Mouse (Mus musculus) forebrain, embryonic 14.5 days (tissue): ENCODE data around the gene Alox12. TPM values are rescaled to one million over a fixed set of nuclear protein-coding genes. Genes with fewer than 3 reads are reported as not detected.

Source experiments
- ATAC-seq: fragments of 200-750 bp; cut with Nextera tagmentation; 2 replicates; pipeline ENCODE4 v1.8.0; 2017; ENCODE audit warnings: mild to moderate bottlenecking, moderate library complexity
- DNase-seq: peaks from one replicate; pipeline ENCODE4 v3.0.0-alpha.2; 2015; ENCODE audit warnings: low spot score
- H3K27ac ChIP-seq: fragments of 300-500 bp; sonication (generic); 2 replicates; pipeline ENCODE4 v1.5.1; 2014; ENCODE audit warnings: low read depth, mild to moderate bottlenecking, control low read depth, low read length, moderate library complexity
- H3K27me3 ChIP-seq: fragments of 300-500 bp; sonication (generic); replicated peaks from 2 replicates; pipeline ENCODE4 v1.6.1; 2014; ENCODE audit warnings: low read length, control low read depth, mixed read lengths; ENCODE audit not compliant: control insufficient read depth, insufficient read depth
- H3K36me3 ChIP-seq: fragments of 300-500 bp; sonication (generic); 2 replicates; pipeline ENCODE4 v1.6.1; 2014; ENCODE audit warnings: low read length, control low read depth; ENCODE audit not compliant: control insufficient read depth, insufficient read depth
- H3K4me1 ChIP-seq: fragments of 300-500 bp; sonication (generic); 2 replicates; pipeline ENCODE4 v1.6.1; 2014; ENCODE audit warnings: antibody characterized with exemption, low read length, control low read depth; ENCODE audit not compliant: control insufficient read depth, insufficient read depth
- H3K4me2 ChIP-seq: fragments of 300-500 bp; sonication (generic); 2 replicates; pipeline ENCODE4 v1.6.1; 2014; ENCODE audit warnings: mild to moderate bottlenecking, control low read depth, low read length
- H3K4me3 ChIP-seq: fragments of 300-500 bp; sonication (generic); 2 replicates; pipeline ENCODE4 v1.5.1; 2014; ENCODE audit warnings: low read depth, low read length, control low read depth
- H3K9ac ChIP-seq: fragments of 300-500 bp; sonication (generic); 2 replicates; pipeline ENCODE4 v1.6.1; 2014; ENCODE audit warnings: mild to moderate bottlenecking, low read length, control low read depth, moderate library complexity
- H3K9me3 ChIP-seq: fragments of 300-500 bp; sonication (generic); replicated peaks from 2 replicates; pipeline ENCODE4 v1.6.1; 2016; ENCODE audit warnings: low read length, control low read depth, mixed read lengths; ENCODE audit not compliant: control insufficient read depth
- WGBS: fragments of 180-500 bp; shearing (Covaris S2); extraction: QIAGEN DNeasy Blood & Tissue Kit; methylation state at CpG from one replicate; pipeline ENCODE4 v1.1.7; 2014; 5-methylcytosine and 5-hydroxymethylcytosine counted together
- polyA plus RNA-seq: library from polyadenylated mRNA; unstranded; fragments of >200 nt; fragmentation: Nextera tagmentation; extraction: Ambion mirVana; gene quantifications from 2 replicates; pipeline ENCODE4 v1.2.1, GENCODE M21; 2014

The Alox12 gene
- polyA plus RNA-seq, 1 experiment from 2014 or later = 0.36 TPM

GRCm38 (mm10) chr11:70212896-70213295, 42.3 kb downstream of the Alox12 start:
- Histone ChIP-seq H3K4me2 (no peak overlapping the region), H3K27ac (no peak overlapping the region), H3K9ac (no peak overlapping the region), H3K4me3 (no peak overlapping the region), H3K9me3 (no peaks in the 10 kb centered on the region), H3K27me3 (peaks cover 39% of the 10 kb centered on the region), H3K4me1 (peaks cover 14% of the 10 kb centered on the region), H3K36me3 (peaks cover 18% of the 10 kb centered on the region)
- peak; percentile 85 for DNase-seq
- WGBS = 7% methylated on average over 9 of the region's 9 CpGs
- ATAC-seq = no peak

GRCm38 (mm10) chr11:70212423-70212822, 42.7 kb downstream of the Alox12 start, which contains the start of gene Slc16a11:
TSS of gene Slc16a11 (plus strand) at chr11:70212752.
- Histone ChIP-seq H3K4me1 (peaks cover 13% of the 10 kb centered on the region), H3K27ac (no peak within 1 kb of the TSS), H3K9me3 (no peaks in the 10 kb centered on the region), H3K4me3 (no peak within 1 kb of the TSS), H3K9ac (no peak within 1 kb of the TSS; the same call in 1 of the 2 replicates), H3K36me3 (peaks cover 16% of the 10 kb centered on the region), H3K4me2 (peak within 1 kb of the TSS; percentile 55), H3K27me3 (peaks cover 39% of the 10 kb centered on the region)
- no peak for ATAC-seq
- 58% methylated on average over 6 of the region's 6 CpGs for WGBS
- no peak for DNase-seq

DNA sequence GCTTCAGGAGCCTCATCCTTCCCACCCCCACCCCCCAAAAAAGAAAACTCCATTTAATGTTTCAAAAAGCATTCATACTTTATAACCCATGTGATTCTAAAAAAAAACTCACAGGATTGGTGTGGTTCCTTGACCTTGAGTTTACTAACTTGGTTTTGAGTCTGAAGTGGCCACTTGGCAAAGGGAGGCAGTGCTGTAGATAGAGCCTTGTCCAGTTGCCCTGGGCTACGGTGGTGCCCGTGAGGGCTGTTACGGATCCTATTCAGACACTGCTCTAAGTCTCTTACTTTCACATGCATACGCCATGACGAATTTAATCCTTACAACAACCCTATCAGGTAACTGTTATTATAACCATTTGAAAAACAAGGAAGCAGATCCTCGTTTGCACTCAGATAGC, 43.2 kb downstream of the Alox12 start:
- no peak for DNase-seq

GRCm38 (mm10) chr11:70210681-70211080, 44.5 kb downstream of the Alox12 start:
- H3K4me2 ChIP-seq = no peak overlapping the region
- WGBS = 90% methylated on average over 2 of the region's 2 CpGs
- H3K4me3 ChIP-seq = no peak overlapping the region
- no peak for ATAC-seq
- H3K27ac ChIP-seq = no peak overlapping the region
- peaks cover 13% of the 10 kb centered on the region for H3K4me1 ChIP-seq
- H3K36me3 ChIP-seq = peaks cover under 1% of the 10 kb centered on the region; the same call in 1 of the 2 replicates
- H3K27me3 ChIP-seq = peaks cover 30% of the 10 kb centered on the region
- no peaks in the 10 kb centered on the region for H3K9me3 ChIP-seq
- no peak overlapping the region for H3K9ac ChIP-seq
- no peak for DNase-seq

More for the DNA sequence above, 43.2 kb downstream of the Alox12 start:
- H3K9ac ChIP-seq = no peak overlapping the region
- H3K9me3 ChIP-seq = no peaks in the 10 kb centered on the region
- H3K27me3 ChIP-seq = peaks cover 39% of the 10 kb centered on the region
- no peak overlapping the region for H3K4me3 ChIP-seq
- no peak for ATAC-seq
- H3K4me2 ChIP-seq = no peak overlapping the region
- H3K27ac ChIP-seq = no peak overlapping the region
- 71% methylated on average over 6 of the region's 6 CpGs for WGBS
- peaks cover 13% of the 10 kb centered on the region for H3K4me1 ChIP-seq
- H3K36me3 ChIP-seq = peaks cover 11% of the 10 kb centered on the region

GRCm38 (mm10) chr11:70208778-70209388, 46.3 kb downstream of the Alox12 start:
- 77% methylated on average over 5 of the region's 5 CpGs for WGBS

GRCm38 (mm10) chr11:70207283-70207682, 47.9 kb downstream of the Alox12 start:
- Histone ChIP-seq H3K4me2 (no peak overlapping the region), H3K4me1 (no peaks in the 10 kb centered on the region), H3K9me3 (no peaks in the 10 kb centered on the region), H3K9ac (no peak overlapping the region), H3K27me3 (no peaks in the 10 kb centered on the region), H3K4me3 (no peak overlapping the region), H3K27ac (no peak overlapping the region), H3K36me3 (no peaks in the 10 kb centered on the region)
- 94% methylated on average over 7 of the region's 7 CpGs for WGBS
- ATAC-seq (no peak), DNase-seq (no peak)

More at GRCm38 (mm10) chr11:70208778-70209388, 46.3 kb downstream of the Alox12 start:
- peaks cover 13% of the 10 kb centered on the region for H3K27me3 ChIP-seq
- no peak for ATAC-seq
- no peak overlapping the region for H3K9ac ChIP-seq
- DNase-seq = no peak
- no peaks in the 10 kb centered on the region for H3K9me3 ChIP-seq
- no peak overlapping the region for H3K27ac ChIP-seq
- H3K36me3 ChIP-seq = no peaks in the 10 kb centered on the region
- no peak overlapping the region for H3K4me2 ChIP-seq
- H3K4me1 ChIP-seq = peaks cover 6% of the 10 kb centered on the region; the same call in 1 of the 2 replicates
- no peak overlapping the region for H3K4me3 ChIP-seq

GRCm38 (mm10) chr11:70206801-70207200, 48.4 kb downstream of the Alox12 start:
- no peak overlapping the region for H3K9ac ChIP-seq
- no peak for DNase-seq

DNA sequence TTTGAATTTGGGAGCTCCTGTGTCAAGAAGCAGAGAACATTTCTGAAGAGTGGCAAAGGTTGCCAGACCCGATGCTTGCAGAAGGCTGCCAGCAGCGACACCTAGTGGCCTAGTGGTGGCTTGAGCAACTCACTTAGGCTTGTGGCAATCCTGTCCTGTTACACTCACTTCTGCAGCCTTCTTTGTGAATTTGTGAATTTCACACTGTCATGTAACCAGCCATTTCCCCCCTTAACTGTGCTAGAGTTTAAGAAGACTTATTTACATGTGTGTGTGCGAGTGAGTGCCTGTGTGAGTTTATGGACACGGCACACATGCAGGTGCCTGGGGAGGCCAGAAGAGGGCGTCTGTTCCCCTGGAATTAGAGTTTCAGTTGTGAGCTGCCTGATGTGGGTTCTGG, 53.5 kb downstream of the Alox12 start:
- Histone ChIP-seq H3K9me3 (no peaks in the 10 kb centered on the region), H3K4me1 (no peaks in the 10 kb centered on the region), H3K27me3 (no peaks in the 10 kb centered on the region), H3K4me3 (no peak overlapping the region), H3K4me2 (no peak overlapping the region), H3K9ac (no peak overlapping the region), H3K27ac (no peak overlapping the region), H3K36me3 (no peaks in the 10 kb centered on the region)
- ATAC-seq (no peak), DNase-seq (peak; percentile 88)
- 41% methylated on average over 5 of the region's 5 CpGs for WGBS

More at GRCm38 (mm10) chr11:70206801-70207200, 48.4 kb downstream of the Alox12 start:
- H3K4me1 ChIP-seq = no peaks in the 10 kb centered on the region
- H3K36me3 ChIP-seq = no peaks in the 10 kb centered on the region
- H3K4me3 ChIP-seq = no peak overlapping the region
- no peak overlapping the region for H3K27ac ChIP-seq
- no peak for ATAC-seq
- H3K27me3 ChIP-seq = no peaks in the 10 kb centered on the region
- H3K9me3 ChIP-seq = no peaks in the 10 kb centered on the region
- no peak overlapping the region for H3K4me2 ChIP-seq
- WGBS = 84% methylated on average over 2 of the region's 2 CpGs

DNA sequence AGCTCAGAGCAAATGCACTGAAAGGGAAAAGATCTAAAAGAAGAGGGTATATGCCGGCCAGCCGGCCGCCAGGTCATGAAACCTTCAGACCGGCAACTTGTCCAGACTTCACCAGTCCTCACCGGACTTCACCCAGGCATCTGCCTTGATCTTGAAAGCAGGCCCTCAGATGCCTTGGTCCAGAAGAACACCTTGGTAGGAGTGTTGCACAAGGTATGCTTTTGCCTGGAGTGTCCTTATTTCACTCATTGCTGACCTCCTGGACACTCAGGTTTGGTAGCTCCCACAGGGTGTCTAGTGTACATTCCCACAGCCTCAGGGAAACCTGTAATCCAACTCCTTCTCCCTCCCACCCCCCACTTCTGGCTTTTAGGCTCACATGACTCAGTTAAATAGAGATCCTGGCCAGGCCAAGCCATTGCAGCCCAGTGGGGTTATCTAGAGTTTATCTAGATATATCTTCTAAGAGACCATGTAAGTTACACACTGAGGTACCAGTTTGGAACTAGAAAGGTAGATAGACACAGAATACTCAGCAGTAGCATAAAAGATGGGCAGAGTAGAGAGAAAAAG, 55.0 kb downstream of the Alox12 start:
- ATAC-seq (no peak), DNase-seq (no peak)
- Histone ChIP-seq H3K27ac (no peak overlapping the region), H3K9me3 (no peaks in the 10 kb centered on the region), H3K4me1 (no peaks in the 10 kb centered on the region), H3K4me2 (no peak overlapping the region), H3K4me3 (no peak overlapping the region), H3K9ac (no peak overlapping the region), H3K36me3 (no peaks in the 10 kb centered on the region), H3K27me3 (no peaks in the 10 kb centered on the region)
- 83% methylated on average over 5 of the region's 5 CpGs for WGBS
